Mouse (Mus musculus) cerebellum, adult 9-10 months (tissue): ENCODE measurements at regions not wholly inside any gene's neighbourhood (a gene's known extent, or its start where the extent isn't known, plus 50 kb on each side); places are given as distances from the start of the nearest gene placed in this dataset.

Experiments
- DNase-seq: peaks from one replicate; pipeline ENCODE4 v3.0.0; 2022

DNA sequence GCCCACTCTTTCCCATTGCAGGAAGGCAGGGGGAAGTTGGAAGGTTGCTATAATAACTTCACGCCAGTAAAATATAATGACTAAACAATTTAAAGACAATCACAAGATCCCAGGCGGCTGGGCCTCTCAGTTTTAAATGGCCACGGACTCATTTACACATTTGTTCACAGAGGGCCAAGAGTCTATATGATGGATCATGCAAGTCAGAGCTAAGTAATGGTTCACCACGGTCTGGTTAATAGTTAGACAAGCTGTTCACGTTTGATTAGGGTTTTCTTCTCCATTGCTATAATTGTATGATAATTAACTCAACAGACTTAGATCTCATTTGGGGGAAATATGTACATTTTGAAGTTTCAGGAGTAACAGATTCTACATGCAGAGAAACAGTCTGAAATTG is 170.0 kb downstream of the Ppargc1a start:
- DNase-seq = no peak

DNA sequence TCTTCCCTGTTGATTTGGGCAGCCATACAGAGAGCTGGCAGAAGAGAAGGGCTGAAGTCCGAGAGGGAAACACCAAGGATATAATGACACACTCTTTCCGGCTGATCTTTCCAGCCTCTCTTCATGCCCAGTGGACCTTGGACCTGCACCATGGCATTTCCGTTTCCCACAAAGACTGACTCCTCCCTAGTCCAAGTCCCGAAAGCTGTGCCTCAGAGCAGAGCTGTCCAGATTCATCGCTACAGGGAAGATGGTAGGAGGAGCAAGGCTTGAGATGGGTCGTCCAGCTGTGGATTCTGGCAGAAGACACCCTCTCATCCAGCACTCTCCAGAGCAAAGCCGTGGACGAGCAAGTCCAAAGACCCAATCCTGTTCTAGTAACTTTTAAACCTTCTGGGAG is 176.2 kb downstream of the Ppargc1a start:
- no peak for DNase-seq

DNA sequence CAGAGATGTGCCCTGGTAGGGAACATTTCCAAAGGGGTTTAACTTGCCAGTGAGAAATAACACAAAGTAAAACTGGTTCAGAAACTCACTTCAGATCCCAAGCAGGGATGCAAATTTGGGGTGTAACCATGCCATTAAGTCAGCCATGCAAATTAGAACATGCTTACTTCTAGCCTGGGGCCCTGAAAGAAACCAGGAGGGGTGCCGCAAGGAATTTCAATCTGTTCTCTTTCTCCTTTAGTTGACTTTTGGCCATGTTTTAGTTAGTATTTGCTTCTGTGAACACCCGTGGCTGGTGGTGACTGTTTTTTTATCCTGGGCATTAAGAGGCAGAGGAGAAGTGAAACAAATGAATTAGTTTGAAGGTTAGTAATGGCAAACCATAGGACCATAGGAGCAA is 179.8 kb downstream of the Ppargc1a start:
- no peak for DNase-seq

DNA sequence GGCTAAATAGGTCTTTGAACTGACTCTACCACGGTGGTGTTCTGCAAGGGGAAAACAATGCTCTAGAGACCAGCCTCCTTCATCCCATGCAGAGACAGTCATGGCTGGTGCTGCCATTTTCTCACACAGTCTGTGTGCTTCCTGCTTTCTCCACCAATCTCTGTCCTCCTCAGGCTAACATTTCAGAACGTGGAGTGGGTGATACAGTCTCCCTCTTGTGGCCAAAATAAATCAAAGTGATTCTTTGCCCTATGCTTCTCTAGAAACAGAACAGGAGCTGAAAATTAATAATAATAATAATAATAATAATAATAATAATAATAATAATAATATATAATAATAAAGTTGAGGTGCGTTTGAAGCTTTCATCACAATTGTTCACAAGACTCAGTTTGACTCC is 181.1 kb downstream of the Ppargc1a start:
- no peak for DNase-seq

DNA sequence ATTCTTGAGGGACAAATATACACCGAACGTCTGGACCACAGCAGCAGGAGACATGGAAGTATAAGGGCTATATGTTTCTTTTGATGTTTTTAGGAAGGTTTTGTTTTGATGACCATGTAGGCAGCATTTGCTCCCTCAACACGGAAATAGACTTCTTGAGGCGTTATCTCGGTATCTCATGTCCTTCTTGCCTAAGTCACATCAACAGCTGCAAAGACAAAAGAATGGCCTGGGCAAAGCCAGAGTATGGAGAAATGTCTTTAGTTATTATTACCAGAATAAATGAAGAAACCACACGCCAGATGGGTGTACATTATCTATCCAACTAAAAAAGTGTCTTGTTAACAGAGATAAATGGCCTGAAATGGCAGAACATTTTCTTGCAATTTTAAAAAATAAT is 183.2 kb downstream of the Ppargc1a start:
- DNase-seq = no peak

DNA sequence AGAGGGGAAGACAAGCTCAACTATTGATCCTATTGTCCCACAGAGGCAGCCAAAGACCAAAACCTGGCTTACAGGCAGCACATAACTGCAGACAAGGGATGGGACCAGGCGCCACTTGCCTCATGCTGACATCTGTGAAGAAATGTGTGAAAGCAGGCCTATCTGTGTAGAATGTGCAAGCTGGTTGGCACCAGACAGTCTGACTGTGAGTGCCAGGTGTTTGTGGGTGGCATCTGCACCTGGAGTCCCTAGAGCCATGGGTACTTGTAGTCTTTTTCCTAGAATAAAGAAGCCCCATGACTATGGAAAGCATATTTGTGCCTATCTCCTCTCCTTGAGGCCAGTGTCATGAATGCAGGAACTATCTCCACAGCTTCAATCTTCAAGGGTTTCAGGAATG is 208.4 kb downstream of the Ppargc1a start:
- DNase-seq = no peak

DNA sequence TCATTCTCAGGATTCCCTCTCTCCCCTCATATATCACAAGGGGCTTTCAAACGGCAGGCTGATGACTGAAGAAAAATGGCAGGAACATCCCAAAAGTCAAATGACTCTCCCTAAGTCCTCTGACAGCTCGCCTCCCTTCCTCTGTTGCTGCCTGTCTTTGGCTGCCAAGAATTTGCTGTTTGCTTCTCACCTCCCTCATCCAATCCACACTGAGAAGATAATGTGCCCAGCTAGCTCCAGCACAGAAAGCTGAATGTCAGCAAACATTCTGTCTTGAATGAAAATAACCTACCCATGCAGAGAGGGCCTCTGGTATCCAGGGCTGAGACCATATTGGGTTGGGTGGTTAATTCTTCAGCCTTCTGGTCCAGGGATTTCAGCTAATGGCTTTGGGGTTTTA is 219.3 kb downstream of the Ppargc1a start:
- DNase-seq = no peak

DNA sequence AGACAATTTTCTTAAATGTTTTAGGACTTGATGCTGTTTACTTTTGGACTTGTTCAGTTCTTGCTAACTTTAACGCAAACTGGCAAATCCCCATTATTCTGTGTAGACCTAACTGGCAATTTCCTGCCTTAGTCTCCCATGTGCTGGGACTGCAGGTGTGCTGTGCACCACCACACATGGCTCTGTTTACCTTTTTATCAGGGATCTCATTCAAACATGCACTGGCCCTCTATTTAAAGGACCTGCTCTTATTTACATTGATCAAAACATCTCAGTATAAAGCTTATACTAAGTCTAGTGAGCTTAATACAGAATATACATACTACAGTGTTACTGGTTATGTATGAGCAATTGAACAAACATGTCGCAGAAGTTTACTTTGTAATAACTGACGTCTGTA is 238.4 kb downstream of the Ppargc1a start:
- DNase-seq = no peak

DNA sequence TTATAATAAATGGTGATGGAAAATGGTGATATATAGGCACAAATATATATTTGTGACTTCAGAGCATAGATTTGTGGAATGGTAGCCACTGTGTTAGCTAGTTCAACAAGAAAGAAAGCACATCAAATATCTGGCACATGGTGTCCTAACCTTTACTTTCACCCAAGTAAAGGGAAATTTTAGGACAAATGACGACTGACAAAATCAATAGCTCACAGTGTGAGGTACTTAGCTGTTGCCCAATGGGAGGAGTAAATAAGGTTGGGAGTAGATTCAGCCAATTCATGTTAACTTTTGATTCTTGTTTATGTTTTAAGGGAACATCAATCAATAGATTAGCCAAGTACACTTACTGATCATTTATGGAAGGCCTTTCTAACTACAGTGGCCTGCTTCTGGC is 278.3 kb downstream of the Ppargc1a start:
- DNase-seq = no peak

DNA sequence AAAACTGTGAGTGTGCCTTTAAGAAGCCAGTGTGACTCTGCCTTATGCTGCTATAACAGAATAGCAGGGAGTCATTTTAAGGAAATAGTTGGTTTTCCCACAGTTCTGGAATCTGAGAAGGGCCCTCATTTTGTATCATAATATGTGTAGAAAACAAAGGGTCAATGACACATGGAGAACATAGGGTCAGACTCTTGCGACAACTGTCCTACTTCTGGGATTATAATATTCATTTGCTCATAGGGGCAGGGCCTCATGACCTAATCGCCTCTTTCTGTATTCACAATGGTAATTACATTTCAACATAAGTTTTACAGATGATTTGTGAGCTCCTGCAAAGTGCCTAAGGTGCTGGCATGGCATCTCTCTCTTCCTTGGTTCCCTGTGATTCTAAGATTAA is 279.3 kb downstream of the Ppargc1a start:
- DNase-seq = no peak

DNA sequence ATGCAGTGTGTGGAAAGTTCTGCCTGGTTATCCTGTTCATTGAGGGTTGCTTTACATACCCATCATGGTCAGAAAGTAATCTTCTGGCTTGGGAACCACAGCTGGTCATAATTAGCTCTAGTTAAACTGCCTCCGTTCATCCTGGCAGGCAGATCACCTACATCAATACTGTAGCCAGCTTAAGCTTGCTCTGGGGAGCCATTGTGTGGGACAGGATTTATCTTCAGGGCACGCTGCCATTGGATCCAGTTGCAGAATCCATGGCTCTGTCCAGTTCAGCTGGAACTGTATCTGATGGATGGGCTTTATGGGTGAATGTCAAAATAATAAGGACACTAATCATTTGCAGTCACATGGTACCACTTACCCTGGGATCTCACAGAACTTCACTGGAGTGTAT is 326.4 kb downstream of the Ppargc1a start:
- DNase-seq = no peak

DNA sequence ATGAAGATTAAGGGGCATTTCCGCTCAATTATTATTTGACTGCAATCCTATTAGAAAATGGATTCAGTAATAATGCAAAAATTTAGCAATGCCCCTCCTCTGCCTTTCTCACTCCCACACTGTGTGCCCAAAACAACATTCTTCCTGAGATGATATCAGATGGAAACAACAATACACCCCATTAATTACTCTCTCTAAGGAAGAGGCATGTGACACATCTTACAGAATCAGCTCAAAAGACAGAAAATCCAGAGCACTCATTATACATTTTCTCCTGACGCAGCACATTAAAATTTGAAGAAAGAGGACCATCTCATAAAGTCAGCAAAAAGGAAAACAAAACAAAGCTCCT is 333.5 kb downstream of the Ppargc1a start:
- no peak for DNase-seq

DNA sequence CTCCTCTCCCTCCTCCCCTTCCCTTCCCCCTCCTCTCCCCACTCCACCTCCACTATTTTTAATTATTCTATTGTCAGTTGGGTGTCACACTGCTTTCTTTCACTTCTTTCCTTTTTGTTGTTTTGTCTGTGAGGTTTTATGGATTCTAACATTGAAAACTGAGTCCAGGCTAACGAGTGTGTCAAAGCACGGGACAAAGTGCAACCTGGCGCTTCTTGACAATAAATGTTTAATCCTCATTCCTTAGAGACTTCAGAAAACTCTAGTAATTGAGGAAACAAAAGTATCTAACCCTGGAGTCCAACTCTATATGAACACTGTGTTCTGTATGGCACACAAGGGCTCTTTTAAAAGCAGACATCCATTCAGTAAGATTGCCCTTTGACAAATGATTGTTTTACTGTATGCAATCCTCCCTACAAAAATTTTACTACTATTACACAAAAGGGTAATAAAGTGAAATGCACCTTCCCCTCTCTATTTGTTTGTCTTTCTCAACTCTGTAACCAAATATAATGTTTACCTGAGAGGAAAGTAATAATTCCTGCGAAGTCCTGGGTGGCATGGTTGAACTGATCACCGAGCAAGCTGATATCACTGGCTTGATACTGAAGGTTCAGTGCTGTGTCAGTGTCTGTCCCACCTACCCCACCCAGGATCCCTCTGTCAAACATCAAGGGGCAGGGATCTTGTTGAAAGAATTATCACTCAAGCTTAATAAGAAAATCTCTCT is 334.1 kb downstream of the Ppargc1a start:
- no peak for DNase-seq

DNA sequence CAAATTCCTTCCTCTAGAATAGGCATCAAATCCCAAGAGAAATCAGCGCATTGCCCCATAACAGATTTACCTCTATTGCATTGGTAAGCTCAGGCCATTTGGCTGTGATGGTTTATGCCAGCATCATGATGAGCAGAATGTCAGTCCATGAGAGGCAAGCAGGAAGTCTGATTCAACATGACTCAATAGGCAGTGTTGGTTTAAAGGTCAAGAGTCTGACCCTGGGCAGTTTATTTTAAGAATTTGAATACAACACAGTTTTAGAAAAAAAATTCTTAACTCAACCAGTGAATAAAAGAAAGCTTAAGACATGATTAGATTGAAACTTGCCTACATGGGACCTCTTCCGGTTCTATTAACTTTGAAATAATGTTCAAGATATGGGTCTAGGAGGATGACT is 337.7 kb downstream of the Ppargc1a start:
- no peak for DNase-seq

DNA sequence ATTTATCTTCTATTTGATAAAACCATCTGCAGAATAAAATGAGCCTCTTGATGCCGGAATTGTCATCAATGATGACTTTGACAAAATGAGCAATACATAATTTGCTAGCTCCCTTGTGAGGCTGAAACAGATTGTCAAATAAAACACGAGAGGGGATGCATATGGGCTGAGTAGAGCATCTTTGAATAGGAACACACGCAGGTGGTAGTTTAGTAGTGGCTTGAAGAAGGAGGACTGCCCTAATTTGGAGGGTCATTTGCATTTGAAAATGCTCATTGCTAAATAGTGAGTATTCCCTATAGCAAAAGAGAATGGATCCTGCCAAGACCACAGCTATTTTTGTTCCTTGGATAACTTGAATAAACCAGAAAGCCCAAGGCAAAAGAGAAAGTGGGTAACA is 339.5 kb downstream of the Ppargc1a start:
- no peak for DNase-seq

DNA sequence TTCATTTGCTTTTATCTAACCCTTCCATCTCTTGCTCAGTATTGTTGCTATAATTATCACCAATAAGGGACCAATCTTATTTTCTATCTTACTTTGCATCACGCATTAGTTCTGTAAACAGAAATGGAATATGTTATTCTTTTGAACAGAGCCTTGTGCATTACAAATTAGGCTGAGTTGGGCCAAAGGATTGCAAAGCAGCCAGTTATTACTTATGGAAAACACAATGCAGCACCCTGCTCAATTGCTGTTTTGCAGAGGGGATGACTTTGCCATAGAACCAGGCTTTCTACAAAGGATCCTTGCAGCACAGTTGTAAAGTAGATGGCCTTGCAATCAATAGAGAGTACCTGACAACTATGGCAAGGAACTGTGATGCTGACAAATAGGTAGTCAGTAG is 364.3 kb downstream of the Ppargc1a start:
- DNase-seq = no peak

DNA sequence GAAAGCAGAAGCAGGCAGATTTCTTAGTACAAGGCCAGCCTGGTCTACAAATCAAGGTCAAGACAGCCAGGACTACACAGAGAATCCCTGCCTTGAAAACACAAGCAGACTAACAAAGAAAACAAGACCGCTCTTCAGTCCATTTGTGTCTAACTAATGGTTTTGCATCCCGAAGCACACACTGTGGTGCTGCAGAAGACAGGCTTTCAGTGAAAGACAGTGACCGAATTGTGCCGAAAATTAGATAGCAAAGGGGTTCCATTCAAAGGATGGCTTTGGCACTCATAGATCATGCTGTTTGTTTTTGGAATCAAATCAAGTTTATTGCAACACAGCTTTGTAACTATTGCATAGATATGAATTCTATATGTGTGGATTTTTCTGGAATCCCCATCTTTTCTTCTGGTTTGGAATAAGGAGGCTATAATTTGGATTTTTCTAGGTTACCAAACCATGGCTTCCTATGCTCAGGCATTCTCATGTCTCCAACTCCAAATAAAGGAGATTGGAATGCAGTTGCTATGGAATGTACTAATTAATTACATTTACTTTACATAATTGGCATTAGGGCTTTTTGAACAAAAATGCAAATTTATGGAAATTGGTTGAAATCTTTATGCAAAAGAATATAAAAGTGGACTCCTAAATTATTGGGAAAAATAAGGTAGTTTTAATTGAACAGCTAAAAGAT is 364.9 kb downstream of the Ppargc1a start:
- DNase-seq = no peak

DNA sequence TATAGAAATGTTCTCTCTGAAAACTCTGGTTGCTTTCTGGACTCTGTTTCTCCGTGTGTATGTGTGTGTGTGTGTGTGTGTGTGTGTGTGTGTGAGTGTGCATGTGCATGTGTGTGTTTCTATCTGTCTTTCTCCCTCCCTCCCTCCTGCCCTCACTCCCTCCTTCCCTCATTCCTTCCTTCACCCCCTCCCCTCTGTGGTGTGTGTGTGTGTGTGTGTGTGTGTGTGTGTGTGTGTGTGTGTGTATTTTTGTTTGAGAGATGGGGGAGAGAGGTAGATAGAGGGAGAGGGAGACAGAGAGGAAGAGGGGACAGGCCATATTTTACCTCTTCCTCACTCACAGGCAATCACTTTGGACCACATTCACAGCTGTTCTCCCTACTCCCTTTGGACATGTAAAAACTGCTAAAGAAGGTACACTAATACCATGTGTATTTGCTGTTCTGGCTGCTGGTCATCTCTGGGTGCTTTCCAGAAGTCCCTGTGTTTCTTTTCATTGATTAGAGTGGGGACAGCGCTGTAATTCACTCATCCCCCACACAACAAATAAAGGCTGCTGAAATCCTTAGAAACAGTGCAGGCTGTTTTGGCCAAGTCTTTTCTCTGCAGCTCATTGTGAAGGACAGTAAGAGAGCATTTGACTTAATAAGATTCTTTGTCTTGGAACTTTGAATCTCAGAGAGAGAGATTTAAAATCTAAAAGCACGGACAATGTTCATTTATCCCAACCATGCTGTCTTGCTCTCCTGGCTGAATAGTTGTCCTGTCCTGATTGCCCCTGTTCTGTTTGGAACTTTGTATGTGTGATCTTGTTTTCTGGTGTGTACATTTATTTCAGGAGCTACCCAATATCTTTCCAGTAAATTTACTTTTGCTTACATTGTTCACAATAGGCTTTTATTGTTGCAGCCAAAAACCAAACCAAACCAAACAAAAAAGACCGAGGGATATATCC is 370.9 kb downstream of the Ppargc1a start:
- DNase-seq = no peak

DNA sequence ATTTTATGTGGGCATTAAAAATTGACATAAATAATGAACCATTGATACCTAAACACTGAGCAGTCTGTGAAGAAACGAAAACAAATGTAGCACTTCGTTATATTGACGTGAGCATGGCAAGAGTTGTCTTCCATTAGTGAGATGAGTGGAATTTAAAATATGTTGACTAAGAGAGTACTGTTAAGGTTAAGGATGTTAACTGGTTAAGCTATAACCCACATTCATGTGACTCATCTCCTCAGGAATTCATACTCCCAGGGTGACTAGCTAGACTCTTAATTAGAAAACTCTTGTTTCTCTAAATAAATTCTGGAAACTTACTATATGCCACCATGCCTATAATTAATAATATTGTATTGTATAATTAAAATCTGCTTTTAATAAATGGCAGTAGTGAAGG is 376.9 kb downstream of the Ppargc1a start:
- no peak for DNase-seq

DNA sequence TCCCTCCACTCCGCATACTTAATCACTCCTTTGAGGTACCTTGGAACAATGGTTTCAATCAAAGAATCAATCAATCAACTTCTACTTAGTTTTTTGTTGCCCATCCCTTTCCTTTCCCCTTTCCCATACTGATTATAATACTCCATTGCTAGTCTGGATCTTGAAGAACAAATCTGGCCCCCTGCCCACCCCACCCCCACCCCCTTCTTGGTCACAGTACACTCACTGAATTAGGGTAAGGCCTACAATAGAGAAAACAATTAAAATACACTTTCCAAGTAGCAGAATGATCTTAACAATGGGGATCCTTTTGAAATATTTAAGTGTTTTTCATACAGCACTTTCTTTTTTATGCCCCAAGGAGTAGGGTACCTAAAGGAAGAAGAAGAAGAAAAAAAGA is 397.7 kb downstream of the Ppargc1a start:
- DNase-seq = no peak

DNA sequence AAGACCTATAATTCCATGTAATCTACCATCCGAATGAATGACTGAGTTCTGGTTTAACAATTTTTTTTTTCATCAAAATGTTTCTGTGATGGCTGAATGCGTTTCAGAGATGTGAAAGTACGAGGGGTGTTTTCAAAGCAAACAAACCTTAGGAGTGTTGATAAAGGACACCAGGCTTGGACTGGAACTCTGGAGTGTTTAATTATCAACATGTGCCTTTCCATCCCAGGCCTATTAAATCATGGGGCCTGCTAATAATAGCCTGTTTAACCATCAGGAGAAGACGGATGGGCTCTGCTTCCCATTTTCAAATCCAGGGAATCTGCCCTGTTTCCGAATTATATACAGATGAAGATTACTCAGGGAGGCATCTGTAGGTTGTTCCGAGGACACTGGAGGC is 399.3 kb downstream of the Ppargc1a start:
- no peak for DNase-seq

DNA sequence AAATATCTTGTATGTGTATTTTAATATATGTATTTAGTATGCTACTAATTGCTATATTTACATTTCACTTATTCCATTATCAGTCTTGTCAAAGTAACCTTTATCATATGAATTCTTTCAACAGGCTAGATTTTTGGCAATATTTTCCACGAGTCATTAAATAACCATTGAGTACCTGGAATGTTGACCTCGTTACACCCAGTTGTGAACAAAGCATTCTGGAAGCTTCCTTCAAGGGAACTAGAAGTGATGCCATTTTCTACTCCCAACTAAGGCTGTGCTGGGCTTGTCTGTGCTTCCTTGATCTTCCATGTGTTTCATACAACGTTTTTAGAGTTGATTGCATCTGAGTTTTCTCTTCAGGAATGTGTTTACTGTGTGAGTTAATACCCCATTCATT is 410.6 kb downstream of the Ppargc1a start:
- DNase-seq = no peak

DNA sequence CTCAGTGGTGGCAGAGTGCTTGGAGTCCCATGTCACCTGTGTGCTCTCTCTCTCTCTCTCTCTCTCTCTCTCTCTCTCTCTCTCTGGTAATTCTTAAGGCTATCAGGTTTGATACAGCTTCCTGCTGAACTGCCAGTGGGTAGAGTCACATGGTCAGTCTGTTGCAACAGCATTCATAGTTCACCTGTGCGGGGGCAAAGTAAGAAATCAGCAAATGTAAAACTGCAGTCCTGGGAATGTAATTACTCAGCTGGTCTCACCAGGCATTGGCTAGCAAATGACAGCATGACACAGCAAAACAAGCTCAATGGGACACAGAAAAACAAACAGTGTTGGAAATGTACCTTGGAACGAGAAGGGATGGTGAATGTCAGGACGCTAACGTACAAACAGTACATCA is 422.7 kb downstream of the Ppargc1a start:
- no peak for DNase-seq

DNA sequence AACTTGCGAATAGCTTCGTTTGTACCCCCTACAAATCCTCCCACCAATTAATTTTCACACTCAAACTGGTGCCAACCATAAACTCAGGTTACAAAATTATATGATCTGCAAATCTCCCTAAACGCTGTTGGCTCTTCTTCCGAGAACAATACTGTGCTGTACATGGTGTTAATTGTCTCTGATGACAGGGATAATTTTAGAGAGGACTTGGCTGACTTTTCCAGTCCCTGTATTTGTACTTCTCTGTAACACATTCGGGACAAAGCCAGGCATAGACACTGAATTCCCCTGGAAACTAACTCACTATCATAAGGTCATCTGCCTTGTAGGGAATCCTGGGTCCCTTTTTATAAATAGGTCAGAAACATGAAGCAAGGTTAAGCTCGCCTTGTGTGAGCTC is 442.4 kb downstream of the Ppargc1a start:
- DNase-seq = no peak
